Mouse (Mus musculus): ENCODE measurements around the gene Thap7.

DNA sequence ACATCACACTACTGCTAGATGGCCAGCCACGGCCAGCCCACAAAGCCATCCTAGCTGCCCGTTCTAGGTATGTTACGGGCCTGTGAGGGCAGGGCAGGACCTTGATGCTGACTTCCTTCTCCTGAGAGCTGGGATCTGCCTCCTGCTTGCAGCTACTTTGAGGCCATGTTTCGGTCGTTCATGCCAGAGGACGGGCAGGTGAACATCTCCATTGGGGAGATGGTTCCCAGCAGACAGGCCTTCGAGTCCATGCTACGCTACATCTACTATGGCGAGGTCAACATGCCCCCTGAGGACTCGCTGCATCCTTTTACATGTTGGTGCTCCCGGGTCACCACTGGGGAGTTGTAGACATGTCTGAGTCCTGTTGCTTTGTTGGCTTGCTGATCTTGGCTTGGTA lies 6.8 kb downstream of the Thap7 start:
- TF ChIP-seq CTCF (IDR thresholded peaks at IDR 0.05; ENCODE audit: low read depth): no peak
- no peak for TF ChIP-seq EP300 (IDR thresholded peaks at IDR 0.05; ENCODE audit: low read depth)

All from heart, postnatal 0 days (tissue).